Mouse (Mus musculus): ENCODE results near the gene Tdrd7.

DNA sequence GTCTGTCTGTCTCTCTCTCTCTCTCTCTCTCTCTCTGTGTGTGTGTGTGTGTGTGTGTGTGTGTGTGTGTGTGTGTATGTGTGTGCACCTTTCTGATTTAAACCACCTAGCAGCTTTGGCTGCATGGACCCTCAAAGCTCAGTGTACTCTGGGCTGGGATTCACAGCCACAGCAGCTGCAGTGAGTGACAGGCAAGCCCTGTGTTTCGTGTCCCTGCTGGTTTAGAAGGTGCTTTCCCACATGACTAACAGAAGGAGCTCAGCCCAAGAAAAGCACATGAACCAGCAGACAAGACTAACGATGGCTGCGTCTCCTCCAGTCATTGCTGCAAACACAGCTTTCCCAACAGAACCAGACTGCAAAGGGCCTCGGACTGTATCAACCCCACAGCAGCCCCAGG, 82.8 kb downstream of the Tdrd7 start:
- no peak for TF ChIP-seq CTCF (IDR thresholded peaks at IDR 0.05; ENCODE audit: low read depth, low read length)
- no peak for TF ChIP-seq POLR2A (IDR thresholded peaks at IDR 0.05; ENCODE audit: extremely low read depth, insufficient read depth, low read length)
